Mouse (Mus musculus) liver, postnatal 0 days (tissue): ENCODE measurements at regions not wholly inside any gene's neighbourhood (a gene's known extent, or its start where the extent isn't known, plus 50 kb on each side); places are given as distances from the start of the nearest gene placed in this dataset.
"Not testable (repeated sequence)": the region's sequence is repeated elsewhere in the genome, so short reads cannot be mapped to it uniquely, and the experiment has no call there.

Experiments
- ATAC-seq: fragments of 200-750 bp; cut with Nextera tagmentation; 2 replicates; pipeline ENCODE4 v1.8.0; 2017; ENCODE audit warnings: mild to moderate bottlenecking, moderate library complexity
- DNase-seq: peaks from one replicate; pipeline ENCODE4 v3.0.0-alpha.2; 2016
- H3K27ac ChIP-seq: fragments of 300-500 bp; sonication (generic); 2 replicates; pipeline ENCODE4 v1.5.1; 2014; ENCODE audit warnings: antibody characterized with exemption, moderate library complexity, mild to moderate bottlenecking, low read depth
- H3K27me3 ChIP-seq: fragments of 300-500 bp; sonication (generic); 2 replicates; pipeline ENCODE4 v1.6.1; 2014; ENCODE audit warnings: low read length, control low read depth, mixed read lengths; ENCODE audit not compliant: insufficient read depth
- H3K36me3 ChIP-seq: fragments of 300-500 bp; sonication (generic); replicated peaks from 2 replicates; pipeline ENCODE4 v1.6.1; 2014; ENCODE audit warnings: mild to moderate bottlenecking, control low read depth, low read length, moderate library complexity, mixed read lengths; ENCODE audit not compliant: insufficient read depth
- H3K4me1 ChIP-seq: fragments of 300-500 bp; sonication (generic); 2 replicates; pipeline ENCODE4 v1.6.1; 2014; ENCODE audit warnings: antibody characterized with exemption, mild to moderate bottlenecking, control low read depth; ENCODE audit not compliant: insufficient read depth
- H3K4me2 ChIP-seq: fragments of 300-500 bp; sonication (generic); 2 replicates; pipeline ENCODE4 v1.6.1; 2014; ENCODE audit warnings: low read depth, mild to moderate bottlenecking, low read length, moderate library complexity, mixed read lengths
- H3K4me3 ChIP-seq: fragments of 300-500 bp; sonication (generic); 2 replicates; pipeline ENCODE4 v1.5.1; 2014; ENCODE audit warnings: low read depth, low read length
- H3K9ac ChIP-seq: fragments of 300-500 bp; sonication (generic); replicated peaks from 2 replicates; pipeline ENCODE4 v1.6.1; 2014; ENCODE audit warnings: mild to moderate bottlenecking, moderate library complexity
- H3K9me3 ChIP-seq: fragments of 300-500 bp; sonication (generic); 2 replicates; pipeline ENCODE4 v1.6.1; 2016; ENCODE audit warnings: mild to moderate bottlenecking, control low read depth, low read length, mixed read lengths
- CTCF ChIP-seq: sonication (generic); IDR thresholded peaks from 2 replicates; pipeline ENCODE4 v1.5.1; 2016; ENCODE audit warnings: antibody characterized with exemption, low read depth
- EP300 ChIP-seq: IDR thresholded peaks from 2 replicates; pipeline ENCODE4 v1.6.1; 2016; ENCODE audit warnings: antibody characterized with exemption, low read depth, mild to moderate bottlenecking
- WGBS: fragments of 180-500 bp; shearing (Covaris S2); extraction: QIAGEN DNeasy Blood & Tissue Kit; methylation state at CpG from one replicate; pipeline ENCODE4 v1.1.7; 2014; ENCODE audit not compliant: insufficient replicate concordance; 5-methylcytosine and 5-hydroxymethylcytosine counted together

GRCm38 (mm10) chr2:108825981-108826380 lies 454.6 kb upstream of the Kif18a start:
- no peak for ATAC-seq
- TF ChIP-seq EP300 (no peak), CTCF (no peak)
- Histone ChIP-seq H3K4me3 (no peak overlapping the region), H3K27me3 (no peaks in the 10 kb centered on the region), H3K9ac (no peak overlapping the region), H3K36me3 (no peaks in the 10 kb centered on the region), H3K4me1 (no peaks in the 10 kb centered on the region), H3K4me2 (no peak overlapping the region), H3K27ac (no peak overlapping the region), H3K9me3 (no peaks in the 10 kb centered on the region)
- WGBS, result 61% methylated on average over 5 of the region's 5 CpGs
- no peak for DNase-seq

- Histone ChIP-seq H3K36me3 (no peaks in the 10 kb centered on the region), H3K4me1 (no peaks in the 10 kb centered on the region), H3K27me3 (no peaks in the 10 kb centered on the region), H3K9ac (no peak overlapping the region), H3K4me2 (no peak overlapping the region), H3K4me3 (no peak overlapping the region), H3K9me3 (no peaks in the 10 kb centered on the region), H3K27ac (no peak overlapping the region)
- TF ChIP-seq EP300 (no peak), CTCF (no peak)
- WGBS, result 23% methylated on average over 12 of the region's 12 CpGs
- DNase-seq, result no peak
- no peak for ATAC-seq
Measured at GRCm38 (mm10) chr2:108827106-108827838, 453.3 kb upstream of the Kif18a start.

GRCm38 (mm10) chr2:108827974-108828700 lies 452.4 kb upstream of the Kif18a start:
- 58% methylated on average over 3 of the region's 3 CpGs for WGBS
- Histone ChIP-seq H3K9me3 (no peaks in the 10 kb centered on the region), H3K27ac (no peak overlapping the region), H3K4me1 (no peaks in the 10 kb centered on the region), H3K9ac (no peak overlapping the region), H3K4me3 (no peak overlapping the region), H3K27me3 (no peaks in the 10 kb centered on the region), H3K36me3 (no peaks in the 10 kb centered on the region), H3K4me2 (no peak overlapping the region)
- TF ChIP-seq EP300 (no peak), CTCF (no peak)
- DNase-seq, result no peak
- ATAC-seq, result no peak

- H3K9ac ChIP-seq, ATAC-seq, H3K9me3 ChIP-seq, H3K4me3 ChIP-seq, H3K4me1 ChIP-seq, H3K4me2 ChIP-seq, H3K36me3 ChIP-seq, DNase-seq, H3K27me3 ChIP-seq, H3K27ac ChIP-seq: not testable (repeated sequence)
- WGBS, result 66% methylated on average over 2 of the region's 2 CpGs
Measured at GRCm38 (mm10) chr2:108843855-108844254, 436.7 kb upstream of the Kif18a start.

- WGBS, result 83% methylated on average over 3 of the region's 3 CpGs
- H3K9me3 ChIP-seq, result no peaks in the 10 kb centered on the region
- H3K4me1 ChIP-seq, result no peaks in the 10 kb centered on the region
- no peak overlapping the region for H3K4me3 ChIP-seq
- ATAC-seq, result no peak
- H3K36me3 ChIP-seq, result no peaks in the 10 kb centered on the region
- H3K27ac ChIP-seq, result no peak overlapping the region
- H3K9ac ChIP-seq, result no peak overlapping the region
- H3K4me2 ChIP-seq, result no peak overlapping the region
- TF ChIP-seq CTCF (no peak), EP300 (no peak)
- DNase-seq, result no peak
- H3K27me3 ChIP-seq, result no peaks in the 10 kb centered on the region
Measured at GRCm38 (mm10) chr2:108848051-108848450, 432.5 kb upstream of the Kif18a start.

GRCm38 (mm10) chr2:108854399-108854798 lies 426.1 kb upstream of the Kif18a start:
- ATAC-seq (no peak), DNase-seq (no peak)
- H3K27me3 ChIP-seq, result no peaks in the 10 kb centered on the region
- no peak overlapping the region for H3K27ac ChIP-seq
- H3K4me1 ChIP-seq, result no peaks in the 10 kb centered on the region
- H3K9me3 ChIP-seq, result no peaks in the 10 kb centered on the region
- no peak overlapping the region for H3K4me2 ChIP-seq
- H3K9ac ChIP-seq, result no peak overlapping the region
- no peaks in the 10 kb centered on the region for H3K36me3 ChIP-seq
- no peak overlapping the region for H3K4me3 ChIP-seq
- WGBS, result 66% methylated on average over 2 of the region's 2 CpGs
- no peak for TF ChIP-seq CTCF
- TF ChIP-seq EP300, result no peak
